Mouse (Mus musculus): ENCODE results near the gene Kremen1. TPM values are rescaled to one million over a fixed set of nuclear protein-coding genes. Genes with fewer than 3 reads are reported as not detected.

The Kremen1 gene
- polyA plus RNA-seq (2012; rRNA removed) = 28.6 and 33.2 TPM in 2 replicates

- Histone ChIP-seq H3K4me3 (replicated peaks; ENCODE audit: extremely low read depth, low read depth, low read length) (peak within 1 kb of the TSS; percentile 76), H3K4me1 (ENCODE audit: control insufficient read depth, insufficient read depth, low read length) (peaks cover 8% of the 10 kb centered on the region)
- DNase-seq = peak; percentile 88
- no peak for TF ChIP-seq CTCF (IDR thresholded peaks at IDR 0.05; ENCODE audit: insufficient read depth, low read length)
- TF ChIP-seq POLR2A (IDR thresholded peaks at IDR 0.05; ENCODE audit: borderline replicate concordance, extremely low read depth, low read depth, low read length) = peak; percentile 38; the same call in 1 of the 2 replicates
- 3% methylated on average over 67 of the region's 80 CpGs for WGBS
These were observed at the start of gene Kremen1 for GRCm38 (mm10) chr11:5261508-5262392. Gene Kremen1 (minus strand): TSS chr11:5261558.

- H3K4me1 ChIP-seq (ENCODE audit: control insufficient read depth, insufficient read depth, low read length) = no peaks in the 10 kb centered on the region; the same call in 1 of the 2 replicates
- DNase-seq = no peak
- 79% methylated on average over 13 of the region's 13 CpGs for WGBS
- TF ChIP-seq POLR2A (IDR thresholded peaks at IDR 0.05; ENCODE audit: borderline replicate concordance, extremely low read depth, low read depth, low read length) (no peak), CTCF (IDR thresholded peaks at IDR 0.05; ENCODE audit: insufficient read depth, low read length) (no peak)
- no peak overlapping the region for H3K4me3 ChIP-seq (replicated peaks; ENCODE audit: extremely low read depth, low read depth, low read length)
These were observed 45.9 kb upstream of the Kremen1 start for GRCm38 (mm10) chr11:5307024-5307905.

- Histone ChIP-seq H3K4me3 (replicated peaks; ENCODE audit: extremely low read depth, low read depth, low read length) (no peak overlapping the region), H3K4me1 (ENCODE audit: control insufficient read depth, insufficient read depth, low read length) (no peaks in the 10 kb centered on the region; the same call in 1 of the 2 replicates)
- TF ChIP-seq CTCF (IDR thresholded peaks at IDR 0.05; ENCODE audit: insufficient read depth, low read length) (no peak), POLR2A (IDR thresholded peaks at IDR 0.05; ENCODE audit: borderline replicate concordance, extremely low read depth, low read depth, low read length) (no peak)
- DNase-seq = no peak
These were observed 44.7 kb upstream of the Kremen1 start for GRCm38 (mm10) chr11:5306017-5306416.

- Histone ChIP-seq H3K4me1 (ENCODE audit: control insufficient read depth, insufficient read depth, low read length) (no peaks in the 10 kb centered on the region; the same call in 1 of the 2 replicates), H3K4me3 (replicated peaks; ENCODE audit: extremely low read depth, low read depth, low read length) (no peak overlapping the region)
- no peak for TF ChIP-seq POLR2A (IDR thresholded peaks at IDR 0.05; ENCODE audit: borderline replicate concordance, extremely low read depth, low read depth, low read length)
- no peak for TF ChIP-seq CTCF (IDR thresholded peaks at IDR 0.05; ENCODE audit: insufficient read depth, low read length)
- no peak for DNase-seq
These were observed 43.2 kb upstream of the Kremen1 start for GRCm38 (mm10) chr11:5304526-5304925.

DNA sequence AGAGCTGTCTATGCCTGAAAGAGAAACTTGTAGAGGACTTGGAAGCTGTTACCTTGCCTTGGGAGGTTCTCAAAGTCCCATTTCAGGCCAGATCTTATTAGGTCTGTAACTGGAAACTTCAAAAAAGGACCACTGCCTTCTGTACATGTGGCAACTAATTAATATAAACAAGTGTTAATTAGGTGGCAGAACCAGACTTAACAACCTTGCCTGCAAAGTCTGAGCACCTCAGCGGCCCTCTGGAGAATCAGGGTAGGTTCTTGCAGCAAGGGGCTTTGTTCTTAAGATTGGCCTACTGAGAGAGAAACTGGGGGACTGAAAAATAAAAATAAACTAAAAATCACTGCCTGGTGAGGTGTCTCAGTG is 36.6 kb upstream of the Kremen1 start:
- H3K4me1 ChIP-seq (ENCODE audit: control insufficient read depth, insufficient read depth, low read length) = peaks cover 16% of the 10 kb centered on the region
- DNase-seq = no peak
- 56% methylated on average over 1 of the region's 1 CpGs for WGBS
- TF ChIP-seq POLR2A (IDR thresholded peaks at IDR 0.05; ENCODE audit: borderline replicate concordance, extremely low read depth, low read depth, low read length) (no peak), CTCF (IDR thresholded peaks at IDR 0.05; ENCODE audit: insufficient read depth, low read length) (no peak)
- H3K4me3 ChIP-seq (replicated peaks; ENCODE audit: extremely low read depth, low read depth, low read length) = no peak overlapping the region

- DNase-seq = peak; percentile 40
- TF ChIP-seq POLR2A (IDR thresholded peaks at IDR 0.05; ENCODE audit: borderline replicate concordance, extremely low read depth, low read depth, low read length) (no peak), CTCF (IDR thresholded peaks at IDR 0.05; ENCODE audit: insufficient read depth, low read length) (no peak)
- Histone ChIP-seq H3K4me1 (ENCODE audit: control insufficient read depth, insufficient read depth, low read length) (peaks cover 16% of the 10 kb centered on the region), H3K4me3 (replicated peaks; ENCODE audit: extremely low read depth, low read depth, low read length) (no peak overlapping the region)
- 19% methylated on average over 13 of the region's 13 CpGs for WGBS
These were observed 36.0 kb upstream of the Kremen1 start for GRCm38 (mm10) chr11:5297148-5298006.

DNA sequence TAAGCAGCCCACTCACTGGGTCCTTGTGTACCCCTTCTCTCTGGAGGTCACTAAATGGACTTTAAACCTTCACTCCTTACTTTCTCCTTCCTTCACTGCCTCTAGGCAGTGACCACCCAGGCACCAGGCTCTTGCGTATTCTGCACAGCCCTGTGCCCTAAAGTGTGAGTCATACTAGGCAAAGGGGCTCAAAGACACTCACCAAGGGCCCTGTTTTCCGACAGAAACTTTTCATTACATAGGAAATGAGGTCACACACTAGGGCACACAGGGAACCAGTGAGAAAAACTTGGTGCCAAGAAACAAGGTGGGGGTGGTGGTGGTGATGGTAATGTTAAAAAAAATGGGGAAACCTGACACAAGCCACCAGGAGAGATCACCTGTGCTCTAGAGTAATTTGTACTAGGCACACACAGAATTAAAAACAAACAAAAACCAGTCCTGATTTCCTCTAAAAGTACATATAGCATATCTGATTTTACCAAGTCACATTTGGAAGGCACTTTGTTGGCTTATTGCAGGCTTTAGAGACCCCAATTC is 35.3 kb upstream of the Kremen1 start:
- DNase-seq = no peak
- WGBS = 41% methylated on average over 2 of the region's 2 CpGs

DNA sequence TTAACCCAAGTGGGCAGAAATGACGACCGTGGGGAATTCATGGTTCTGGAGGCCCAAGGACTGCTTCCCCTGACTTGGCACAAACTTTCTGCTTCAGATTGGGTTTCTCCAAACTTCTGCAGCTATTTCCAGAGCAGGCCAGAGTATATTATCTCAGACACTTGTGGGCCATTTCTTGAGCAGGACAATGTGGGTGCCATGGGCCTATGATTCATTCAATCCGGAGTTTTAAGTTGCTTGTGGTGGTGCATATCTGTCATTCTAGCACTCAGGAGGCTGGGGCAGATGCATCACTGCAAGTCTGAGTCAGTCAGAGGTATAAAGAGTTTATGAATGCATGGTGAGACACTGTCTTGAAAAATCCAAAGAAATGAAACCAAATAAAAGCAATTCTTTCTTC is 33.4 kb upstream of the Kremen1 start:
- TF ChIP-seq CTCF (IDR thresholded peaks at IDR 0.05; ENCODE audit: insufficient read depth, low read length) = no peak
- TF ChIP-seq POLR2A (IDR thresholded peaks at IDR 0.05; ENCODE audit: borderline replicate concordance, extremely low read depth, low read depth, low read length) = no peak
- DNase-seq = no peak
- H3K4me1 ChIP-seq (ENCODE audit: control insufficient read depth, insufficient read depth, low read length) = peaks cover 16% of the 10 kb centered on the region
- WGBS = 79% methylated on average over 3 of the region's 3 CpGs
- H3K4me3 ChIP-seq (replicated peaks; ENCODE audit: extremely low read depth, low read depth, low read length) = no peak overlapping the region

More for the DNA sequence above, 35.3 kb upstream of the Kremen1 start:
- H3K4me1 ChIP-seq (ENCODE audit: control insufficient read depth, insufficient read depth, low read length) = peaks cover 16% of the 10 kb centered on the region
- TF ChIP-seq POLR2A (IDR thresholded peaks at IDR 0.05; ENCODE audit: borderline replicate concordance, extremely low read depth, low read depth, low read length) (no peak), CTCF (IDR thresholded peaks at IDR 0.05; ENCODE audit: insufficient read depth, low read length) (no peak)
- H3K4me3 ChIP-seq (replicated peaks; ENCODE audit: extremely low read depth, low read depth, low read length) = no peak overlapping the region

All from lung, adult 2 months (tissue).